Mouse (Mus musculus) intestine, embryonic 15.5 days (tissue): Measurements from ENCODE around the gene Clic4. TPM values are rescaled to one million over a fixed set of nuclear protein-coding genes. Genes with fewer than 3 reads are reported as not detected.
"Not testable (repeated sequence)": the region's sequence is repeated elsewhere in the genome, so short reads cannot be mapped to it uniquely, and the experiment has no call there.

Source experiments
- ATAC-seq: fragments of 200-750 bp; cut with Nextera tagmentation; 2 replicates; pipeline ENCODE4 v1.8.0; 2017; ENCODE audit warnings: moderate TSS enrichment, moderate library complexity
- H3K27ac ChIP-seq: fragments of 300-500 bp; sonication (generic); 2 replicates; pipeline ENCODE4 v1.5.1; 2015; ENCODE audit warnings: mild to moderate bottlenecking, inconsistent platforms
- H3K27me3 ChIP-seq: fragments of 300-500 bp; sonication (generic); replicated peaks from 2 replicates; pipeline ENCODE4 v1.6.1; 2015; ENCODE audit warnings: inconsistent platforms
- H3K36me3 ChIP-seq: fragments of 300-500 bp; sonication (generic); 2 replicates; pipeline ENCODE4 v1.6.1; 2015; ENCODE audit warnings: inconsistent platforms
- H3K4me1 ChIP-seq: fragments of 300-500 bp; sonication (generic); replicated peaks from 2 replicates; pipeline ENCODE4 v1.6.1; 2015; ENCODE audit warnings: inconsistent platforms
- H3K4me2 ChIP-seq: fragments of 300-500 bp; sonication (generic); replicated peaks from 2 replicates; pipeline ENCODE4 v1.6.1; 2015; ENCODE audit warnings: mild to moderate bottlenecking, inconsistent platforms
- H3K4me3 ChIP-seq: fragments of 300-500 bp; sonication (generic); replicated peaks from 2 replicates; pipeline ENCODE4 v1.5.1; 2015; ENCODE audit warnings: inconsistent platforms
- H3K9ac ChIP-seq: fragments of 300-500 bp; sonication (generic); 2 replicates; pipeline ENCODE4 v1.6.1; 2015; ENCODE audit warnings: inconsistent platforms
- H3K9me3 ChIP-seq: fragments of 300-500 bp; sonication (generic); 2 replicates; pipeline ENCODE4 v1.6.1; 2016; ENCODE audit warnings: inconsistent platforms
- WGBS: fragments of 180-500 bp; shearing (Covaris S2); methylation state at CpG from one replicate; pipeline ENCODE4 v1.1.7; 2015; 5-methylcytosine and 5-hydroxymethylcytosine counted together
- polyA plus RNA-seq: library from polyadenylated mRNA; unstranded; fragments of >200 nt; fragmentation: Nextera tagmentation; extraction: Ambion mirVana; gene quantifications from 2 replicates; pipeline ENCODE4 v1.2.1, GENCODE M21; 2015

The Clic4 gene
- polyA plus RNA-seq, 1 experiment from 2014 or later, result 135 TPM

DNA sequence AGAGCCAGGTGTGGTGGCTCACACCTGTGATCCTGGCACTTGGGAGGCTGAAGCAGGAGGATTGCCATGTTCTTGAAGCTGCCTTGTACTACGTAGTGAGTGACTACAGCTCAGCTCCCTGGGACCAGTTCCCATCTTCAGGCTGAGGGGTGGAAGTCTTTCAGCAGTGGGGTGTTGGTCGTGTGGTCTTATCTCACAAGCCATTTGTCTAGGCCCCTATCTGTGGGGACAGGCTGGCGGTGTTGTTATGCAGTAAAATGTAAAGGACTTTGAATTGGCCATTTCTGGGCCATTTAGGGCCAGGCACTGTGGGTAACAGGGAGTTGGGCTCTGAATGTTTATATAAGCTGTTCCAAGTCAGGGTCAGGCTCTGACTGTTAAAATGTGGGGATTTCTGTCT, 15.4 kb upstream of the Clic4 start:
- H3K9ac ChIP-seq, result no peak overlapping the region
- H3K9me3 ChIP-seq, result no peaks in the 10 kb centered on the region
- WGBS, result 37% methylated on average over 3 of the region's 3 CpGs
- no peaks in the 10 kb centered on the region for H3K27me3 ChIP-seq
- H3K27ac ChIP-seq, result peak overlapping the region; percentile 51
- H3K4me1 ChIP-seq, result peaks cover 36% of the 10 kb centered on the region
- H3K36me3 ChIP-seq, result no peaks in the 10 kb centered on the region
- H3K4me3 ChIP-seq, result no peak overlapping the region
- ATAC-seq, result peak; percentile 68
- H3K4me2 ChIP-seq, result no peak overlapping the region

DNA sequence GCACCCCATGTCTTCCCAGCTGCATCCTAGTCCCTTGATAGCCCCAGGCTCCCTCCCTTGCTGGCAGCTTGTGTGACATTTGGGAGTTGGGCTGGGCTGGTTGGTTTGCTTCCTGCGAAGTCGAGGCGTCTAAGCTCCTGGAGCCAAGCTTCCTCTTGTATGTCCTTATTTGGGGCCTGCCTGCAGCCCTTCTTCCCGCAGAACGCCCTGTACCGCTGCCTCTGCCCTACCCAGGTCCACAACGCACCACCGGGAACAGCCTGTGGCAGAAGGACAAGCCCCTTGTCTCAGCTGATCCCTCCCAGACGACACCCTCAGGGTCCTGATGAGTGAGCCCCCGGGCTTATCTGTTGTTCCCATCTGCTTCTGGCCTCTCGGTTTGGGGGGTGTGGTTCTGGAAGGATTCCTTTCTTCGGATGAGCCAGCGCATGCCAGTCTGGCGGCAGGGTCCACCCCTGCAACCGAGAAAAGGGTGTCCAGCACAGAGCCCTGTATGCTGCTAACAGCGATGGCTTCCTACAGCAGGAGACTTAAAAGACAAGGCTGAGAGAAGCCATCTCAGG, 14.3 kb upstream of the Clic4 start:
- peak overlapping the region; percentile 2; the same call in 1 of the 2 replicates for H3K4me3 ChIP-seq
- peak; percentile 65 for ATAC-seq
- peak overlapping the region; percentile 31 for H3K9ac ChIP-seq
- H3K4me2 ChIP-seq, result peak overlapping the region; percentile 46
- 5% methylated on average over 16 of the region's 16 CpGs for WGBS
- peaks cover 28% of the 10 kb centered on the region for H3K4me1 ChIP-seq
- no peaks in the 10 kb centered on the region for H3K27me3 ChIP-seq
- H3K27ac ChIP-seq, result peak overlapping the region; percentile 91
- H3K36me3 ChIP-seq, result no peaks in the 10 kb centered on the region
- H3K9me3 ChIP-seq, result no peaks in the 10 kb centered on the region

DNA sequence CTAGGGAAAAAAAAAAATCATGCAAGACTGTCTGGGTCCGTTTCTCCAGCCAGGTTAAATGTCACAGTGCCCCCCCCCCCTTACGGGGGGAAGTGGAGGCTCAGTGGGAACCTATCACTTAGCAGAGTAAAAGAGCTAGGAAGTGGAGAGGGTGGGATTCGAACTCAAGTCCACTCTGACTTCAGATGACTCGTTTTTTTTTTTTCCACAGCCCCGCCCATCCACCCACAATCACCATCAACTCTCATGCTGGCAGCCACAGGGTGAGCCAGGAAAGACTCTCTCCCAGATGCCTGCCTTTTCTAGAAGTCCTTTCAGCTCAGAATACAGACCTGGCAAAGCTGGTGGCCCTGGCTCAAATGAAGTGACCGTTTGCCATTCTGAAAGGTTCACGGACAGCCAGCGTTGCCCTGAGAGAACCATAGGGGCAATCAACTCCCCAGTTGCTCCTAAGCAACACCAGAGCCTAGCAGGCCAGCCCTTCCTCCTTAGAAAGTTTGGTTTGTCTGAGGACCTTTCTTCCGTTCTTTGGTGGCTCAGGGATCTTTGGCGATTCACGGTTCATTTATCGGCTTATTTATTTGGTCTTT, 13.5 kb upstream of the Clic4 start:
- 60% methylated on average over 12 of the region's 12 CpGs for WGBS
- Histone ChIP-seq H3K9ac (no peak overlapping the region), H3K4me2 (peak overlapping the region; percentile 46; the same call in 1 of the 2 replicates), H3K4me3 (no peak overlapping the region), H3K27me3 (no peaks in the 10 kb centered on the region), H3K36me3 (no peaks in the 10 kb centered on the region), H3K27ac (peak overlapping the region; percentile 91), H3K4me1 (peaks cover 24% of the 10 kb centered on the region), H3K9me3 (no peaks in the 10 kb centered on the region)
- no peak for ATAC-seq

DNA sequence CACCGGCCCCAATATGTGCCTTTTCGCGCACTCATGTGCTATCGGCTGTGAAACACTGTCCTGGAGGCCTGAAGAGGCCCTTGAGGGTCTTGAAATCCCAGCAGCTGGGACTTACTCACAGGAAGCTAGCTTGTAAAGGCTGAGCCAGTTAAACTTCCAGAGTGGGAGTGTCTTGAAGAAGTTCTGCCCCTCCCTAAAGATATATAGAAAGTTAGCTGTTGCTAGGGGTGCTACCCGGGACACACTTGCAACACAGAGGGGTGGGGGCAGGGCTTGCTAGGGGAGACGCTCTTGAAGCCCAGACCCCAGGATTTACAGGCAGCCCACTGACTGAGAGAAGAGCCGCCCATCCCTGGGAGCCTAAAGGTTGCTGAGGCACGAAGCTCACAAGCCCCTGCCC, 12.8 kb upstream of the Clic4 start:
- Histone ChIP-seq H3K4me3 (no peak overlapping the region), H3K4me1 (peaks cover 24% of the 10 kb centered on the region), H3K27ac (no peak overlapping the region), H3K9ac (no peak overlapping the region), H3K4me2 (no peak overlapping the region), H3K9me3 (no peaks in the 10 kb centered on the region), H3K27me3 (no peaks in the 10 kb centered on the region), H3K36me3 (no peaks in the 10 kb centered on the region)
- 51% methylated on average over 8 of the region's 8 CpGs for WGBS
- ATAC-seq, result peak; percentile 36

DNA sequence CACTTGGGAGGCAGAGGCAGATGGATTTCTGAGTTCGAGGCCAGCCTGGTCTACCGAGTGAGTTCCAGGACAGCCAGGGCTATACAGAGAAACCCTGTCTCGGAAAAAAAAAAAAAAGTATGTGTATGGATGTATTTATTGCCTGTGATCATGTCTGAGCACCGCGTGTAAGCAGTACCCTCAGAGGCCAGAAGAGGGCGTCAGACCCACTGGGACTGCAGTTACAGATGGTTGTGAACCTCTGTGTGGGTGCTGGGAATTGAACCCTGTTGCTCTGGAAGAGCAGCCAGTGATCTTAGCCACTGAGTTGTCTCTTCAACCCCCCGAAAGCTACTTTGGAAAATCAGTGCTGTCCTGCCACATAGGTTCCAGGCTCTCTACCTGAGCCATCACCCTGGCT, 11.3 kb upstream of the Clic4 start:
- Histone ChIP-seq H3K4me2 (no peak overlapping the region), H3K36me3 (no peaks in the 10 kb centered on the region), H3K27me3 (no peaks in the 10 kb centered on the region), H3K9me3 (no peaks in the 10 kb centered on the region), H3K4me3 (no peak overlapping the region), H3K27ac (no peak overlapping the region), H3K4me1 (peaks cover 24% of the 10 kb centered on the region), H3K9ac (no peak overlapping the region)
- ATAC-seq, result no peak
- 89% methylated on average over 7 of the region's 7 CpGs for WGBS

DNA sequence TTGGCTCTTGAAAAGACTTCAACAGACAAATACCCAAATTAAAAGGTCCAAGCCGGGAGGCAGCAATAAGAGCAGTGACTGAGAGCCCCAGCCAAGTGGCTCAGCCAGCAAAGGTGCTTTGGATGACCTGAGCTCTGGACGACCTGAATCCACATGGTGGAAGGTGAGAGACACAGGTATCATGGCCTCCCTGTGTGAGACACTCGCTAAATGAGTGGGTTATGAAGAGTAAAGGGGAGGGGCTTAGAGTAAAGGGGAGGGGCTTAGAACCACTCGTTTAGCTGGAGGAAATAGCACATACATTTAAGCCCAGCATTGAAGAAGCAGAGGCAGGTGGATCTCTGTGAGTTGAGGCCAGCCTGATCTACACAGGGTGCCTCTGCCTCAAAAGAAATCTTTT, 10.8 kb upstream of the Clic4 start:
- H3K4me3 ChIP-seq, result no peak overlapping the region
- ATAC-seq, result no peak
- no peaks in the 10 kb centered on the region for H3K36me3 ChIP-seq
- H3K9ac ChIP-seq, result no peak overlapping the region
- no peaks in the 10 kb centered on the region for H3K27me3 ChIP-seq
- no peak overlapping the region for H3K4me2 ChIP-seq
- WGBS, result 74% methylated on average over 4 of the region's 4 CpGs
- peaks cover 24% of the 10 kb centered on the region for H3K4me1 ChIP-seq
- no peak overlapping the region for H3K27ac ChIP-seq
- H3K9me3 ChIP-seq, result no peaks in the 10 kb centered on the region

DNA sequence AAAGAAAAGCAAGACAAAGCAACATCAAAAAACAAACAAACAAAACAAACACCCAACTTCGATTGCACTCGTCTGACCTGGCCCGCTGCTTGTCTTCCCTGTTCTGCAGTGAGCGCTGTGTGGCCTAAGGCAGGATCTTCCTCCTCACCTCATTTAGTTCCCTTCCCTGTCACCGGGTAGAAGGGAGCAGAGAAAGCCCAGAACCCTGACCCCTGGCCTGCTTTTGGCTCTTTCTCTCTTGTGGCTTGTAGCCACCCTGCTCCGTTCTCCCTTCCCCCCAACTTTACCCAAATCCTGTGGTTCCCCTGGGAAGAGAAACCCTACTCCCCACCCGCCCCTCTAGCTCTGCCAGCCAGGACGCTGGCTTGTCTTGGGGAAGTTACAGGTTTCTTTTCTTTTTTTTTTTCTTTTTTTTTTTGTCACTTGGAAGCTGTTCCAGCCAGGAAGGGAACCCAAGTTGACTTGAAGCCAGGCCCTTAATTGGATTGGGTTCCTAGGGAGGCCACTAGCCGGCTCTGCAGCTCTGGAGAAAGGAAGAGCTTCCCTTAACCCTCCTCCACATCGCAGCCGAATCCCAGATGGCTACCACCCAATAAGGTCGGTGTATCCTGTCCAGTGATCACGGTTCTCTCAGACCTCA, 10.2 kb upstream of the Clic4 start:
- Histone ChIP-seq H3K4me2 (no peak overlapping the region), H3K27ac (no peak overlapping the region), H3K4me3 (no peak overlapping the region), H3K4me1 (peaks cover 22% of the 10 kb centered on the region), H3K36me3 (no peaks in the 10 kb centered on the region), H3K27me3 (no peaks in the 10 kb centered on the region), H3K9me3 (no peaks in the 10 kb centered on the region), H3K9ac (no peak overlapping the region)
- no peak for ATAC-seq
- 57% methylated on average over 13 of the region's 13 CpGs for WGBS

DNA sequence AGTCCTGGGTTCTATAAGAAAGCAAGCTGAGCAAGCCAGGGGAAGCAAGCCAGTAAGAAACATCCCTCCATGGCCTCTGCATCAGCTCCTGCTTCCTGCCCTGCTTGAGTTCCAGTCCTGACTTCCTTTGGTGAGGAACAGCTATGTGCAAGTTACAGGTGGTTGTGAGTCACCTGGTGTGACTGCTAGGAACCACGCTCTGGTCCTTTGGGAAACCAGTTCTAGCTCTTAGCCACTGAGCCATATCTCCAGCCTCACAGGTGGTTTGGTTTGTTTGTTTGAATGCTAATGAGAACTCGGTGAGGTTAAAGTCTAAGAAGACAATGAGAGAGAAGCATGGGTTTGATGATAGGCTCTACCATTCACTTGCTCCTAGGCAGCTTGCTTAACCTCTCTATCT, 7.4 kb upstream of the Clic4 start:
- H3K4me1 ChIP-seq, H3K4me3 ChIP-seq, H3K9me3 ChIP-seq, H3K9ac ChIP-seq, H3K4me2 ChIP-seq, H3K27ac ChIP-seq, H3K36me3 ChIP-seq, H3K27me3 ChIP-seq, ATAC-seq: not testable (repeated sequence)
- 68% methylated on average over 2 of the region's 2 CpGs for WGBS

DNA sequence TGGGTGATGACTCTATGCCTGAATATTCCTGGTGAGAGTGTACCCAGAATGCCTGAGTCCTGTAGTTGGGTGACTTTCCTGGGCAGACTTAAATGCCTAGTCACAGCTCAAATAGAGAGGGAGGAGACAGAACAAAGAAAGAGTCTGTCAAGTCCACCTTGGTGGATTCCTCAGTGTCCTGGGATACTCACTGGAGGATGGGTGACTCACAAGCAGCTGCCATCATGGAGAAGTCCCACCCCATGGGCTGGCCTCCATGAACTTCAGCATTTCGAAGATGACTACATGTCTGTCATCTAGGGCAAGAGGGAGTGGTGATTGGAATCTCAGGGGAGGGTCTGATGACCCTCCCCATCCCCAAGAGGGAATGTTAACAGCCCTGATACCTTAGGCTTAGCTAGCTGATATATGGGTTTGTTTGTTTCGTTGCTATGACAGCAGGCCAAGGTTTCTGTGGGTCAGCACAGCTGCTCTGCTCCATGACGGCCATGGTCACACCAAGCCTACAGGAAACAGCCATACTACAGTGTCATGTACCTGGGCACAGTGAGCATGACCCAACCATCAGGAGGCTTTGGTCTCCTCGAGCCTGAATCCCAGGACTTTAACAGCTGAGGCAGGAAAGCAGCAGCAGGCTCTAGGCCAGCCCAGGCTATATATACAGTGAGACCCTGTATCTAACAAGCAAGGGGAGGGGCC, 4.2 kb upstream of the Clic4 start:
- 31% methylated on average over 4 of the region's 4 CpGs for WGBS
- no peak overlapping the region for H3K27ac ChIP-seq

DNA sequence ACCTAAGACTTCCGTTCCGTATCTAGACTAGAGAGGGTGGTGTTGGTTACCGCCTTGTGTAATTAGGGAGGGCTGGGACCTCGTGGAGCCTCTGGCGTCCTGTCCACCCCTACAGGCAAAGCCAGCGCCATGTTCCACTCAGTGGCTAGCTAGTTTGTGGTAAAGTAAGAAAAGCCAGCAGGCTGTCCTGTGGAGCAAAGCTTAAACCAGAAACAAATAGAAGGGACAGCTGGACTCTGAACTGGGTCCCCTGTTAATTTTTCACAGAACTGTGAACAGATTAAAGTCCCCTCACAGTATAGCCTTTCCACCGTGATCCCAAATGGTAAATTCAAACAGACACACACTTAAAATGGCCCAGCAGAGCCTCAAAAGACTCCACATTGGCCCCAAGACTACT, 2.1 kb upstream of the Clic4 start:
- Histone ChIP-seq H3K4me1 (peaks cover 26% of the 10 kb centered on the region), H3K36me3 (no peaks in the 10 kb centered on the region), H3K27me3 (no peaks in the 10 kb centered on the region), H3K9ac (no peak overlapping the region), H3K27ac (peak overlapping the region; percentile 77), H3K4me3 (no peak overlapping the region), H3K4me2 (0 out of 2 replicates have a peak overlapping the region, but pooled peaks have one; percentile 6), H3K9me3 (no peaks in the 10 kb centered on the region)
- WGBS, result 67% methylated on average over 7 of the region's 7 CpGs
- ATAC-seq, result no peak

More for the DNA sequence above, 4.2 kb upstream of the Clic4 start:
- Histone ChIP-seq H3K4me2 (no peak overlapping the region), H3K9ac (no peak overlapping the region), H3K4me1 (peaks cover 16% of the 10 kb centered on the region; the same call in 1 of the 2 replicates), H3K9me3 (no peaks in the 10 kb centered on the region), H3K27me3 (no peaks in the 10 kb centered on the region), H3K4me3 (no peak overlapping the region), H3K36me3 (no peaks in the 10 kb centered on the region)
- ATAC-seq, result no peak

DNA sequence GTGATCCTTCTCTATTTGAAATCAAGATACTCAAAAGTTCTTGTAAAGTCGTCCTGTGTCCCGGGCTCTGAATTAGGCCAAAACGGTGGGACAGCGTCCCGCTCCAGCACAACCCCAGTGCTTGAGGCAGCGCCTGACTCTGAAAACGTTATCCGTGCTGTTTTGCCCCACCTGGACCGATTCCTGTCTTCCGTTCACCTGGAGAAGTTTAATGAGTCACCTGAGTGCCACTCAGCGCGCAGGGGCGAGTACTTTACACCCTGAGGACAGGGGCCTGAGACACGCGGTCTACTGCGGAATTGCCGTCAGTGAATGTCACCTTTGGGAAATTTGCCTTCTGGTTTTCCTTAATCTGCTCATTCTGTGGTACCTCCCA, 681 bp upstream of the Clic4 start:
- peaks cover 36% of the 10 kb centered on the region for H3K4me1 ChIP-seq
- H3K4me3 ChIP-seq, result peak overlapping the region; percentile 32
- H3K9ac ChIP-seq, result peak overlapping the region; percentile 48
- peak overlapping the region; percentile 60 for H3K4me2 ChIP-seq
- H3K9me3 ChIP-seq, result no peaks in the 10 kb centered on the region
- H3K36me3 ChIP-seq, result no peaks in the 10 kb centered on the region
- peak; percentile 34 for ATAC-seq
- H3K27me3 ChIP-seq, result no peaks in the 10 kb centered on the region
- peak overlapping the region; percentile 60; the same call in 1 of the 2 replicates for H3K27ac ChIP-seq
- WGBS, result 5% methylated on average over 17 of the region's 17 CpGs

DNA sequence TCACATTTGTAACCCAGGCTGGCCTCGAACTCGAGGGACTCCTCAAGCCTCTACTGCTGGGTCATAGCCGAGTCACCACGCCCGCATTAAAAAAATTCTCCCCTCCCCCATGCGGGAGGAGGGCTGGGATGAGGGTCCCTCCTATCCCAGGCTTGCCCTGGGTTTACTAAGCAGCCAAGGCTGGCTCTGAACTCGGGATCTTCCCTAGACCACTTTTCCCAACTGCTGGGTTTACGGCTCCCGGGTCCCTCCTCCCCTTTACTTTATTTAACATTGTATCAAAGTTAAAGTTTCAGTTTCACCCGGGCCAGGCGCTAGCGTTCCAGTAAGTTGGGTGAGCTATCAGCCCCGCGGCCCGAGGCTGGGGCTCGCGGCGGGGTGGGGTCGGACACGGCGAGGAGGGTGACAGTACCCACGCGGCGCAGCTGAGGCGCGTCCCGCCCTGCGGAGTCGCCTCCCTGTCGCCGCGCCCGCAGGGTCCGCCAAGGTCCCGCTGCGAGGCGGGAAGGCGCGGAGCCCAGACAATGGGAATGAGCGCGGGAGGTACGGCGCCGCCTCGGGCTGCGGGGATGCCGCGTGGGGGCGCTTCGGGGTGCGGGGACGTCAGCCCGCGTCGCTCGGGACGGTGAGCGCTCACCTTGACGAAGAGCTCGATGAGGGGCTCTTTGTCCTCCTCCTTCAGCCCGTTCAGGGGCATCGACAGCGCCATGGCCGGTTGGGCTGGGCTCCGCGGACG, 565 bp downstream of the Clic4 start:
- peak; percentile 23; the same call in 1 of the 2 replicates for ATAC-seq
- peak overlapping the region; percentile 62 for H3K4me2 ChIP-seq
- peak overlapping the region; percentile 92 for H3K9ac ChIP-seq
- H3K27ac ChIP-seq, result peak overlapping the region; percentile 97
- no peaks in the 10 kb centered on the region for H3K9me3 ChIP-seq
- H3K36me3 ChIP-seq, result no peaks in the 10 kb centered on the region
- peaks cover 39% of the 10 kb centered on the region for H3K4me1 ChIP-seq
- no peaks in the 10 kb centered on the region for H3K27me3 ChIP-seq
- WGBS, result under 1% methylated on average over 65 of the region's 67 CpGs
- peak overlapping the region; percentile 93 for H3K4me3 ChIP-seq
